Mouse (Mus musculus): Measurements from ENCODE around the gene Eapp. TPM values are rescaled to one million over a fixed set of nuclear protein-coding genes. Genes with fewer than 3 reads are reported as not detected.
A peak's percentile ranks its signal among the peaks of the same experiment; 100 is the strongest.

Gene Eapp
- polyA plus RNA-seq, 1 experiment from 2014 or later = 60.8 TPM

DNA sequence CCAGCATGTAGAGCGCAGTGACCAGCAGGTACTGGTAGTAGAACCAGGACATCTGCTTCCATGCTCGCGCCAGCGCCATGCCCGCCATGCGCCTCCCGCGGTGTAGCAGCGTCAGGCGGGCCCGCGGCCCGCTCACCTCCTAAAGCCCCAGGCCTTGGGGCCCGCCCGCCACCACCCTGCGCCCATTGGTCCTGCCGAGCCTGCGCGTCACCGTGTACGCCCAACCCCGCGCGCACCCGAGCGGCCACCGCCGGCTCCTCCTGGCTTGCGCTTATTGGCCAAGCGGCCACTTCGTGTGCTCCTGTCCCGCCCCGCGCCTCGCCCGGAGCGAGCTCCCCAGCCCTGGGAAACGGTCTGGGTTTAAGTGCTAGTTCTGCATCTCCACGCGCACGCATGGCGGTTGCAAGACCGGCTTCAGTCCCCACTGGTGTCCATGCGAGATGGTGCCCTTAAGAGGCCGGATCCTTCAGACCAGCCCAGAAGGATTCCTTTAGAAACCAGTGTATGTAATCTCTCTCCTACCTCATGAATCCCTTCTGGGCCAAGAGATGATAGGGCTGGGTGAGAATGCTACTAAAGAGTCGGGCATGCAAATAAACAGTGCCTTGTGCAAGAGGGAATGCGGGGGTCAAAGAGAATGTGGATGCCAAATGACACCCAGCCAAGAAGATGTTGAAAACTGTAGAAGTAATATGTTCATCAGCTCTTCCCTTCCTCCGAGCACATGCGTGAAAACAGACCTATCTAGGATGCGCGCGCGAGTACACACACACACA is 39.1 kb downstream of the Eapp start, which contains the start of gene Sptssa:
Gene Sptssa (minus strand): TSS at position 178 of the 776 bp plus-strand sequence.
- peak; percentile 100 for ATAC-seq (ENCODE audit: low FRiP score, low TSS enrichment)
- Histone ChIP-seq H3K4me1 (ENCODE audit: insufficient read depth, low read length) (peaks cover 37% of the 10 kb centered on the region), H3K9ac (replicated peaks; ENCODE audit: low read length) (peak within 1 kb of the TSS; percentile 76), H3K27ac (ENCODE audit: low read length) (peak within 1 kb of the TSS; percentile 88), H3K4me3 (ENCODE audit: low read length) (peak within 1 kb of the TSS; percentile 64), H3K9me3 (ENCODE audit: low read length) (no peaks in the 10 kb centered on the region), H3K4me2 (replicated peaks; ENCODE audit: low read depth, low read length) (peak within 1 kb of the TSS; percentile 64), H3K27me3 (ENCODE audit: insufficient read depth, low read length) (peaks cover 7% of the 10 kb centered on the region; the same call in 1 of the 2 replicates), H3K36me3 (ENCODE audit: insufficient read depth, low read length) (no peaks in the 10 kb centered on the region)
- 11% methylated on average over 51 of the region's 53 CpGs for WGBS

DNA sequence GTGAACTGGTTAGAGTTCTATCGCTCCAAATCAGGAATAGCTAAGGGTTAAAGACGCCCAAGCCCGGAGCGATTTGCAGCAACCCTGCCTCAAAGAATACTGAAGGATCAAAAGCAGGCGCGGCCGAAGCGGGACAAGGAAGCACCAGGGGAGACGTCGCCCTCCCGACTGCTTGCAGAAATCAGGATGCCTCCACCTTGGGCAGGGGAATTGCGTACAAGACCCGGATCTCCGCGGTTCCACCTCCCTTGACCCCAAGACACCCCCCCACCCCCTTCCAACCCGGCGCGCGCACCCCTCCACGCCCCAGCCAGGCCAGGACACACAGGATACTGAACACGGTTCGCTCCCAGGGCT is 39.7 kb downstream of the Eapp start:
- Histone ChIP-seq H3K9me3 (ENCODE audit: low read length) (no peaks in the 10 kb centered on the region), H3K9ac (replicated peaks; ENCODE audit: low read length) (peak overlapping the region; percentile 76), H3K27me3 (ENCODE audit: insufficient read depth, low read length) (peaks cover 7% of the 10 kb centered on the region; the same call in 1 of the 2 replicates), H3K27ac (ENCODE audit: low read length) (peak overlapping the region; percentile 88), H3K4me2 (replicated peaks; ENCODE audit: low read depth, low read length) (peak overlapping the region; percentile 64), H3K4me3 (ENCODE audit: low read length) (peak overlapping the region; percentile 64), H3K36me3 (ENCODE audit: insufficient read depth, low read length) (no peaks in the 10 kb centered on the region), H3K4me1 (ENCODE audit: insufficient read depth, low read length) (peaks cover 37% of the 10 kb centered on the region)
- no peak for ATAC-seq (ENCODE audit: low FRiP score, low TSS enrichment)
- 0% methylated on average over 21 of the region's 22 CpGs for WGBS

DNA sequence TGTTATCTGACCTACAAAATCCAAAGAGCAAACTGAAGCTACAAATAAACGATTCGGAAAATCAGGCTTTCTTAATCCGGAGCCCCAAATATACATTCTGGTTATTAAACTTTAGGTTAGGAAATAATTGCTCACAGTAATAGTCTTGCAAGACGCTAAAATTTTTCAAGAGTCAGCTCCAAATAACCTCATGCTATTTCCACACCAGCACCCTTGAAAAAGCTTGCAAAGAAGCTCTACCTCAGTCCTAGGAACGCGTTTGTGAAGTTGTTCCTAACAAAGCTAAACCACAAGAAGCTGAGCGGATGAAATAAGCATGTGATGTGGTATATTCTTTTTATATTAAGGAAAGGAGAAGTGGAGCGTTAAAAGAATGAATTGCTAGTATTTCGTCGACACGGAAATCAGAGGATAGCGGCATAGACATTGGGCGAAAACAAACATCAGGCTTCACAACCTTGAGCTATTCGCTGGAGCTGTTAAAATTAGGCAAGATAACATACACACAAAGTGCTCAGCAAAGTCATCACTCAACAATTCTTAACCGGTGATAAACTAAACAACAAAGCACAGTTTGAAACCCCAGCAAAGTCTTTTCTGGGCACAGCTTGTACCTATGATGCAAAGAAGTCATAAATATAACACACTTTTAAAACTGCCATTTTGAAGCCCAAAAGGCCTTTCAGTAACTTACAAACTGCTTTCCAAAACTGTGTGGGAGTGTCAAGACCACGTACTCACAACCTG is 40.2 kb downstream of the Eapp start:
- no peaks in the 10 kb centered on the region for H3K9me3 ChIP-seq (ENCODE audit: low read length)
- WGBS = 18% methylated on average over 16 of the region's 16 CpGs
- H3K4me3 ChIP-seq (ENCODE audit: low read length) = peak overlapping the region; percentile 64
- H3K27ac ChIP-seq (ENCODE audit: low read length) = peak overlapping the region; percentile 88
- H3K9ac ChIP-seq (replicated peaks; ENCODE audit: low read length) = peak overlapping the region; percentile 76
- H3K27me3 ChIP-seq (ENCODE audit: insufficient read depth, low read length) = peaks cover 7% of the 10 kb centered on the region; the same call in 1 of the 2 replicates
- peak overlapping the region; percentile 64 for H3K4me2 ChIP-seq (replicated peaks; ENCODE audit: low read depth, low read length)
- peaks cover 37% of the 10 kb centered on the region for H3K4me1 ChIP-seq (ENCODE audit: insufficient read depth, low read length)
- 0 out of 2 replicates have a peak, but pooled peaks cover 2% of the 10 kb centered on the region for H3K36me3 ChIP-seq (ENCODE audit: insufficient read depth, low read length)
- ATAC-seq (ENCODE audit: low FRiP score, low TSS enrichment) = no peak

DNA sequence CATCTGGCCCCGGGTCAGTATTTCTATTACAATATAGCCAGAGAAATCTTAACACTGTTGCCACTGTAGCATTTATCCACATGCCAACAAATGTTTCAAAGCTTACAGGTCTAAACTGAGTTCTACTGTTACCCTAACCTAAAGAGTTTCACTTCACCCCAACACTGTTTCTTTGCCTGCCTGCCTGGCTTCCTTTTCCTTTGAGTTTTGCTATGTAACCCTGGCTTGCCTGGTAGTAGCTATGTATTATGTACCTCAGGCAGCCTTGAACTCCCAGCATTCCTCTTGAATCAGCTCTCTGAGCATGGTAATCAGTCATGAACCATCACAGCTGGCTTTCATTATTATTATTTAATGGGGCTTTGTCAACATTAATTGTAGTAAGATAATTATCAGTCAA is 41.0 kb downstream of the Eapp start:
- Histone ChIP-seq H3K4me3 (ENCODE audit: low read length) (peak overlapping the region; percentile 64), H3K4me1 (ENCODE audit: insufficient read depth, low read length) (peaks cover 37% of the 10 kb centered on the region), H3K27me3 (ENCODE audit: insufficient read depth, low read length) (peaks cover 7% of the 10 kb centered on the region; the same call in 1 of the 2 replicates), H3K9ac (replicated peaks; ENCODE audit: low read length) (no peak overlapping the region; the same call in 1 of the 2 replicates), H3K36me3 (ENCODE audit: insufficient read depth, low read length) (0 out of 2 replicates have a peak, but pooled peaks cover 5% of the 10 kb centered on the region), H3K27ac (ENCODE audit: low read length) (no peak overlapping the region), H3K4me2 (replicated peaks; ENCODE audit: low read depth, low read length) (peak overlapping the region; percentile 64), H3K9me3 (ENCODE audit: low read length) (no peaks in the 10 kb centered on the region)
- ATAC-seq (ENCODE audit: low FRiP score, low TSS enrichment) = no peak
- 76% methylated on average over 1 of the region's 1 CpGs for WGBS

DNA sequence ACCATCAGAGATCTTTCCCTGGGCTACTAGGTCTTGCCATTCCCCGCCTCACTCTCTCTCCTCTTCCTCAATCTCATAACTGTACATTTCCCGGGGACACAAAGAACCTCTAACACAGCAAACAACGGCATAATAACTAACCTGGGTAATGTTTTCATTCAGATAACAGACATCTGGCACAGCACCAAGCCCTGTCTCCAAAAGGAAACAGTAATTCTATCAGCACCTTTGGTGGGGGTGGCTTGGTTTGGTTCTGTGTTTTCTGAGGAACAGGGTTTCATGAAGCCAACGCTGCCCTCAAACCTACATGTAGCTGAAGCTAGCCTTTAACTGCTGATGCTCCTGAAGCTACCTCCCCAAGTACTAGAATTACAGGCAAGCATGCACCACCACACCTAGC is 41.6 kb downstream of the Eapp start:
- peak overlapping the region; percentile 64 for H3K4me2 ChIP-seq (replicated peaks; ENCODE audit: low read depth, low read length)
- H3K27ac ChIP-seq (ENCODE audit: low read length) = no peak overlapping the region
- H3K9ac ChIP-seq (replicated peaks; ENCODE audit: low read length) = no peak overlapping the region; the same call in 1 of the 2 replicates
- ATAC-seq (ENCODE audit: low FRiP score, low TSS enrichment) = no peak
- peak overlapping the region; percentile 64; the same call in 1 of the 2 replicates for H3K4me3 ChIP-seq (ENCODE audit: low read length)
- H3K27me3 ChIP-seq (ENCODE audit: insufficient read depth, low read length) = peaks cover 7% of the 10 kb centered on the region; the same call in 1 of the 2 replicates
- WGBS = 52% methylated on average over 4 of the region's 4 CpGs
- peaks cover 37% of the 10 kb centered on the region for H3K4me1 ChIP-seq (ENCODE audit: insufficient read depth, low read length)
- 0 out of 2 replicates have a peak, but pooled peaks cover 5% of the 10 kb centered on the region for H3K36me3 ChIP-seq (ENCODE audit: insufficient read depth, low read length)
- H3K9me3 ChIP-seq (ENCODE audit: low read length) = no peaks in the 10 kb centered on the region

DNA sequence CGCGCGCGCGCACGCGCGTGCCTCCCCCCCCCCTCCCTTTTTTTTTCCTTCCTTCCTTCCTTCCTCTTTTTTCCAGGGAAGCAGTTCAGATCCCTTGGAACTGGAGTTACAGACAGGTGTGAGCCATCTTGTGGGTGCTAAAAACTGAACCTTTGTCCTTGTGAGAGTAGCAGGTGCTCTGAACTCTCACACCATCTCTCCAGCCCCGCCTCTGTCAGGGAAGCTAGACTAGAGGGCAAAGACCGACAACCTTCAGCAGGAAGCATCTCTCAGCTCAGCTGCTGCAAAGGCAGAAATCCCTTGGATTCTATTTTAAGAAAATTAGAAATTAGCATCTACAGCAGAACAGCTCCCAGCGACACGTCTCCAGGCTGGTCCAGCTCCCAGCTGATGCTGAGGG is 43.4 kb downstream of the Eapp start:
- 69% methylated on average over 12 of the region's 12 CpGs for WGBS
- Histone ChIP-seq H3K27ac (ENCODE audit: low read length) (peak overlapping the region; percentile 59), H3K36me3 (ENCODE audit: insufficient read depth, low read length) (0 out of 2 replicates have a peak, but pooled peaks cover 5% of the 10 kb centered on the region), H3K9ac (replicated peaks; ENCODE audit: low read length) (no peak overlapping the region), H3K27me3 (ENCODE audit: insufficient read depth, low read length) (no peaks in the 10 kb centered on the region), H3K4me1 (ENCODE audit: insufficient read depth, low read length) (peaks cover 37% of the 10 kb centered on the region), H3K4me3 (ENCODE audit: low read length) (no peak overlapping the region), H3K9me3 (ENCODE audit: low read length) (no peaks in the 10 kb centered on the region), H3K4me2 (replicated peaks; ENCODE audit: low read depth, low read length) (peak overlapping the region; percentile 19; the same call in 1 of the 2 replicates)
- no peak for ATAC-seq (ENCODE audit: low FRiP score, low TSS enrichment)

DNA sequence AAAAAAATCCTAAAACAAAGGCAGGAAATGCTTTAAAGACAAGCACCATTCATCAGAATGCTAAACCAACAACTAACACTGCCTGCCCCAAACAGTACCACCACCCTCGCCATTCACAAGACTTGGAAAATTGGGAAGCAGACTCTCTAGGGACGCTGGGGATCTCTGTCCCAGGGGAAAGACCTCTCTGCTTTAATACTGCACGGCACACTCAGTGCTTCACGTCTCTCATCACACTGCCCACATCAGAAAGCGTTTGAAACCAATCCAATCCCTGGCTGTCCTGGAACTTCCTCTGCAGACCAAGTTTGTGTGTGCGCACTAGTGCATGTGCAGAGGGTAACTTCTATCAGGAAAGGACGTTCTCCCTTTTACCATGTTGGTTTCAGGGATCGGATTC is 43.9 kb downstream of the Eapp start:
- no peak overlapping the region for H3K9ac ChIP-seq (replicated peaks; ENCODE audit: low read length)
- peaks cover 35% of the 10 kb centered on the region for H3K4me1 ChIP-seq (ENCODE audit: insufficient read depth, low read length)
- peak overlapping the region; percentile 59 for H3K27ac ChIP-seq (ENCODE audit: low read length)
- H3K27me3 ChIP-seq (ENCODE audit: insufficient read depth, low read length) = no peaks in the 10 kb centered on the region
- H3K9me3 ChIP-seq (ENCODE audit: low read length) = no peaks in the 10 kb centered on the region
- peak overlapping the region; percentile 19; the same call in 1 of the 2 replicates for H3K4me2 ChIP-seq (replicated peaks; ENCODE audit: low read depth, low read length)
- no peak overlapping the region for H3K4me3 ChIP-seq (ENCODE audit: low read length)
- H3K36me3 ChIP-seq (ENCODE audit: insufficient read depth, low read length) = 0 out of 2 replicates have a peak, but pooled peaks cover 7% of the 10 kb centered on the region
- ATAC-seq (ENCODE audit: low FRiP score, low TSS enrichment) = no peak
- WGBS = 48% methylated on average over 8 of the region's 8 CpGs

DNA sequence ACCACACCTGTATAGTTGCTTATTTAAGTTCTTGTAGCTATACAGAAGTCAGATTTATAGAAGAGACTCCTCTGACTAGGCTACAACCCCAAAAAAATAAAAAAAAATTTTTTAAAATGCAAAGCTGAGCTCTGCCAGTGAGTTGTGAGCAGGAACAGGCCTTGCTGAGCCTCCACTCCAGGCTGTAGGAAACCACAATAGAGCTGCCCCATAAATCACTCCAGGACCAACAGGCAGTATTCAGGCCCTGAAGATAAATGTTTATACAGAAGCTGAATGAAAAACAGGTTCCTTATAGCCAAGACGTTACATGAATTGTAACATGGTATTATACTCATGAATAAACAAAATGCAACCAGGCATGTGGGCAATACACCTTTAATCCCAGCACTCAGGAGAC is 44.5 kb downstream of the Eapp start:
- no peak overlapping the region for H3K27ac ChIP-seq (ENCODE audit: low read length)

DNA sequence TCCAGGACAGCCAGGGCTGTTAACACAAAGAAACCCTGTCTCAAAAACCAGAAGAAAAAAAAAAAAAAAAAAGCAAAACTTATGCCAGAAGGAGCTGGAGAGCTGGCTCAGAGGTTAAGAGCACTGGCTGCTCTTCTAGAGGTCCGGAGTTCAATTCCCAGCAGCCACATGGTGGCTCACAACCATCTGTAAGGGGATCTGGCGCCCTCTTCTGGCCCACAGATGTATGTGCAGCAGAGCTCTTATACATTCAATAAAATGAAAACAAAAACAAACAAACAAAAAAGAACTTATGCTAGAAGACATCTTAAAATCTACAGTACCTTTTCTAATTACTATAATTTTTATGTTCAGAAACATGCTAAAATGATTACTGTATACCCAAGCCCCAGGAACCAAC is 50.8 kb downstream of the Eapp start:
- peaks cover 6% of the 10 kb centered on the region for H3K36me3 ChIP-seq (ENCODE audit: insufficient read depth, low read length)
- no peaks in the 10 kb centered on the region for H3K4me1 ChIP-seq (ENCODE audit: insufficient read depth, low read length)
- ATAC-seq (ENCODE audit: low FRiP score, low TSS enrichment) = no peak
- WGBS = 84% methylated on average over 2 of the region's 2 CpGs
- H3K4me3 ChIP-seq (ENCODE audit: low read length) = no peak overlapping the region
- no peak overlapping the region for H3K9ac ChIP-seq (replicated peaks; ENCODE audit: low read length)
- no peaks in the 10 kb centered on the region for H3K27me3 ChIP-seq (ENCODE audit: insufficient read depth, low read length)
- H3K27ac ChIP-seq (ENCODE audit: low read length) = no peak overlapping the region
- no peak overlapping the region for H3K4me2 ChIP-seq (replicated peaks; ENCODE audit: low read depth, low read length)
- H3K9me3 ChIP-seq (ENCODE audit: low read length) = 0 out of 2 replicates have a peak, but pooled peaks cover 4% of the 10 kb centered on the region

More for the DNA sequence above, 44.5 kb downstream of the Eapp start:
- no peaks in the 10 kb centered on the region for H3K27me3 ChIP-seq (ENCODE audit: insufficient read depth, low read length)
- H3K9me3 ChIP-seq (ENCODE audit: low read length) = no peaks in the 10 kb centered on the region
- 15% methylated on average over 1 of the region's 1 CpGs for WGBS
- no peak for ATAC-seq (ENCODE audit: low FRiP score, low TSS enrichment)
- no peak overlapping the region for H3K4me3 ChIP-seq (ENCODE audit: low read length)
- H3K36me3 ChIP-seq (ENCODE audit: insufficient read depth, low read length) = peaks cover 7% of the 10 kb centered on the region; the same call in 1 of the 2 replicates
- peaks cover 34% of the 10 kb centered on the region for H3K4me1 ChIP-seq (ENCODE audit: insufficient read depth, low read length)
- H3K9ac ChIP-seq (replicated peaks; ENCODE audit: low read length) = no peak overlapping the region
- no peak overlapping the region for H3K4me2 ChIP-seq (replicated peaks; ENCODE audit: low read depth, low read length)
